Mouse (Mus musculus) brown adipose tissue, adult 24 weeks (tissue): Measurements from ENCODE around the gene Ankrd13b. TPM values are rescaled to one million over a fixed set of nuclear protein-coding genes. Genes with fewer than 3 reads are reported as not detected.
"Not testable (repeated sequence)": the region's sequence is repeated elsewhere in the genome, so short reads cannot be mapped to it uniquely, and the experiment has no call there.

Experiments
- H3K27ac ChIP-seq: fragments of 200-500 bp; replicated peaks from 2 replicates; pipeline ENCODE4 v1.5.1; 2012; ENCODE audit warnings: low read depth, mild to moderate bottlenecking, low read length
- H3K4me1 ChIP-seq: fragments of 200-500 bp; 2 replicates; pipeline ENCODE4 v1.6.1; 2012; ENCODE audit warnings: low read length, mixed read lengths; ENCODE audit not compliant: control insufficient read depth, insufficient read depth, insufficient read length
- H3K4me3 ChIP-seq: fragments of 200-500 bp; 2 replicates; pipeline ENCODE4 v1.5.1; 2012; ENCODE audit warnings: low read depth, mild to moderate bottlenecking, low read length, moderate library complexity; ENCODE audit not compliant: insufficient read depth
- polyA plus RNA-seq: library from polyadenylated mRNA; stranded (reverse); fragments of >200 nt; gene quantifications from 2 replicates; pipeline ENCODE4 v1.2.4, GENCODE M21; 2012; ENCODE audit not compliant: missing spikeins, insufficient read depth, insufficient read length

The Ankrd13b gene
- polyA plus RNA-seq, result 1.2 and 1.6 TPM in 2 replicates

DNA sequence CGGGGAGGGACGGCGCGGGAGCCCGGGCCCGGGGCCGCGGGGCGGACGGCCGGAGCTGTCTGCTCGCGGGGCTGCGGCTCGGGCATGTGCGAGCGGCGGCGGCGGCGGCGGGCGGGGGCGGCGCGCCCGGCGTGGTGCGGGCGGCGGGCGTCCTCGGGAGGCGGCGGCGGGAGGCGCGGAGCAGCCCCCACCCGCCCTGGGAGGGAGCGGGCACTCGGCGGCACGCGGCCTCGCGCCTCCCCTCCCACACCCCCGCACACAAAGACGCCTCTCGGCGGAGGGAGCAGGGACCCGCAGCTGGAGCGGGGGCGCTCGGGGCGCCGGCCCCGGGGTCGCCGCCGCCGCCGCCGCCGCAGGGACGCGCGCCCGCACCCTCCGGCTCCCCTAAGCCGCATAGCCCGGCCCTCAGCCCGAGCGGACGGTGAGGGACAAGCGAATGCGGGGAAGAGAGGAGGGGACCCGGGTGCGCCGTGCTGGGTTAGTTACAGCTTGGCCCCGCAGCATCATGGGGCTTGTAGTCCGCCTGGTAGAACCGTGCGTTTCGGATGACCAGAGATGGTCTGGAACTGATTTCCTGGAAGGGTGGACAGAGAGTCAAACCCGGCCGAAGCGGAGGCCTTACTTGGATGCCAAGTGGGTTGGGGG is at the start of gene Ankrd13b:
Gene Ankrd13b, minus strand, starts transcription at position 88 of the 645 bp plus-strand sequence.
- Histone ChIP-seq H3K27ac (no peak within 1 kb of the TSS), H3K4me3 (peak within 1 kb of the TSS; percentile 73), H3K4me1 (peaks cover 12% of the 10 kb centered on the region)

DNA sequence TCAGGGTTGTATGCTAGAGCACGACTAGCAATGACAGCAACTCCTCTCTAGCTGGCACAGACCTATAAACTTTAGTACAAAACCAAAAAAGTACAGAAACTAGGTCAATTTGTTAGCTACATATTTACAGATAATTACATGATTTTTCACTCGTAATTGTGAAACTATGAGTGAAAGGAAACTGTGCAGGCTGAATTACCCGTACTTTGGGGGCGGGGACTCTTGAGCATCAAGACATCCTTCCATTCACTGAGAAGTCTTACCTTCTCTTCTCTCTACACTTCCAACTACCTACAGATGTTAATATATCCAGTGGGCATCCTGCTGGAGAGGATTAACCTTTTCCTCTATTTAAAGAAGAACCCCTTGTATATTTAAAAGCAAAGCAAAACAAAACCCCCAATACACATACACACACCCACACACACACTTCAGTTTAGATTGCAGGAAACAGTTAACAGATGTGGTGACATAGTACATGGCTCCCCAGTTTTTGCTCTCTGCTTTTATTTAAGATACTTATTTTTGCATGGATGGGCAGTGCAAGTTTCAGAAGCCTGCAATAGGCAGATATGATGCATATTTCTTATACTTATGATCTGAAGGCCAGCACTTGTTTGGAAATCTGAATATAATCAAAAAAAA is 42.8 kb upstream of the Ankrd13b start:
- Histone ChIP-seq H3K27ac (no peak overlapping the region), H3K4me1 (no peaks in the 10 kb centered on the region), H3K4me3 (no peak overlapping the region)

DNA sequence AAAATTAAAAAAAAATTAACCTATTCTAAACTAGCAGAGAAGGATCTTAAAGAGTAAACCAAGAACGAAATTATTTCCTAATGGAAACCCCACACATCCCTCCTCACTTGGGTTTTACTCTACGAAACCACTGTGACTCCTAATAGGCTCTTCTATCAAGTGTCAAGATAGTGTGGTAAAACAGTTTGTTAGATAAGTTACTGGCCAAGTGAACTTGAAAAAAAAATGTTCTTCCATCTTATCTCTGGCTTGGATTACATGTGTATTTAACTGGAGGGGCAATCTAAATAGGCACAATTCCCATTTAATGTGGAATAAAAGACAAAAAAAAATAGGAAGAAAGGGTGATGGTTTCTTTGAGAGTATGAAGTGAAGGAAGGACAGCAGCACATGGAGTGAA is 41.4 kb upstream of the Ankrd13b start:
- H3K4me1 ChIP-seq, result no peaks in the 10 kb centered on the region
- no peak overlapping the region for H3K27ac ChIP-seq
- H3K4me3 ChIP-seq, result no peak overlapping the region

DNA sequence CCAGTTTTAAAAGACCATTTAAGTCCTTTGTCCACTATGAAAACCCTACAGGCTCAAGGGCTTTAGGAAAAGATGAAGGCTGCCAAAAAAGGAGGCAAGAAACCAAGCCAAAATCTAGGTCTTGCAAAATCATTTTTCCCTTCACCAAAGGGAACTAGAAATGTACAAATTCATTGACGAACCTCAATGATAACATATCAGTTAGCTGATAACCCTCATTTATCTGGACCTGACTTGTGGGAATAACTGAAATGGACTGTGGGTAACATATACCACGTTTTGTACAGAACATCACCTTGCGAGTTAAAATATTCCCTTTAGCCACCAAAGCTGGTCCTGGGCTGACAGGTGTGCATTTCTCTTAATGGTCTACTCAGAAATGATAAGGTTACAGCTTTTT is 40.2 kb upstream of the Ankrd13b start:
- H3K4me3 ChIP-seq, result no peak overlapping the region
- no peaks in the 10 kb centered on the region for H3K4me1 ChIP-seq
- H3K27ac ChIP-seq, result no peak overlapping the region

DNA sequence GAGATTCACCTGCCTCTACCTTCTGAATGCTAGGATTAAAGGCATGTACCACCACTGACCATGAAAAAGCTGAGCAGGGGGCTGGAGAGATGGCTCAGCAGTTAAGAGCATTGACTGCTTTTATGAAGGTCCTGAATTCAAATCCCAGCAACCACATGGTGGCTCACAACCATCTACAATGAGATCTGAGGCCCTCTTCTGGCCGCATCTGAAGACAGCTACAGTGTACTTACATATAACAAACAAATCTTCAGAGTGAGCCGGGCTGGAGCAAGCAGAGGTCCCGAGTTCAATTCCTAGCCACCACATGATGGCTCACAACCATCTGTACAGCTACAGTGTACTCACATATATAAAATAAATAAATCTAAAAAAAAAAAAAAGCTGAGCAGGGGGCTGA is 38.9 kb upstream of the Ankrd13b start:
- H3K27ac ChIP-seq, H3K4me1 ChIP-seq, H3K4me3 ChIP-seq: not testable (repeated sequence)

DNA sequence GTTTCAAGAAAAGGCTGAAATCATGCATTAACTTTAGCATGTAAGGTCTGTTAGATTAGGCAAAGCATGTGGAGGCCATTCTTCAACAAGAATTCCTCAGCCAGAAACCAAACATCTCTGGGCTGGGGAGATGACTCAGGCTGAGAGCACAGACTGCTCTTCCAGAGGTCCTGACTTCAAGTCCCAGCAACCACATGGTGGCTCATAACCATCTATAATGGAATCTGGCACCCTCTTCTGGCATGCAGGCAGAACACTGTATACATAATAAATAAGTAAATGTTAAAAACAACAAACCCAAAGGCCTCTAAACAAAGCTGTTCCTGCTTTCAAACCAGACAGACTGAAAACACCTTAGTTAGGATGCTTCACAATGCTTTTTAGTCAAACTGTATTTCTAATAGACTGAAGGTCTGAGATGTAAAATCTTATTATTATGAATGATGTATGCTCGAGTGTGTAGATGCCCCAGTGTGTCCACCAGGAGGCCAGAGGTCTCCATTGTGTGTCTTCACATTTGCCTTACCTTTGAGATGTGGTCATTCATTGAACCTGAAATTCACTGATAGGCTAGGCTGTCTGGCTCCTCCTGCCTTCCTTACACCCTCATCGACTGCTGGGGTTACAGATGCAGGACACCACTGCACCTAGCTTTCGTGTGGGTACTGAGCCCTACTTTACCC is 36.5 kb upstream of the Ankrd13b start:
- Histone ChIP-seq H3K27ac (no peak overlapping the region), H3K4me1 (no peaks in the 10 kb centered on the region), H3K4me3 (no peak overlapping the region)

DNA sequence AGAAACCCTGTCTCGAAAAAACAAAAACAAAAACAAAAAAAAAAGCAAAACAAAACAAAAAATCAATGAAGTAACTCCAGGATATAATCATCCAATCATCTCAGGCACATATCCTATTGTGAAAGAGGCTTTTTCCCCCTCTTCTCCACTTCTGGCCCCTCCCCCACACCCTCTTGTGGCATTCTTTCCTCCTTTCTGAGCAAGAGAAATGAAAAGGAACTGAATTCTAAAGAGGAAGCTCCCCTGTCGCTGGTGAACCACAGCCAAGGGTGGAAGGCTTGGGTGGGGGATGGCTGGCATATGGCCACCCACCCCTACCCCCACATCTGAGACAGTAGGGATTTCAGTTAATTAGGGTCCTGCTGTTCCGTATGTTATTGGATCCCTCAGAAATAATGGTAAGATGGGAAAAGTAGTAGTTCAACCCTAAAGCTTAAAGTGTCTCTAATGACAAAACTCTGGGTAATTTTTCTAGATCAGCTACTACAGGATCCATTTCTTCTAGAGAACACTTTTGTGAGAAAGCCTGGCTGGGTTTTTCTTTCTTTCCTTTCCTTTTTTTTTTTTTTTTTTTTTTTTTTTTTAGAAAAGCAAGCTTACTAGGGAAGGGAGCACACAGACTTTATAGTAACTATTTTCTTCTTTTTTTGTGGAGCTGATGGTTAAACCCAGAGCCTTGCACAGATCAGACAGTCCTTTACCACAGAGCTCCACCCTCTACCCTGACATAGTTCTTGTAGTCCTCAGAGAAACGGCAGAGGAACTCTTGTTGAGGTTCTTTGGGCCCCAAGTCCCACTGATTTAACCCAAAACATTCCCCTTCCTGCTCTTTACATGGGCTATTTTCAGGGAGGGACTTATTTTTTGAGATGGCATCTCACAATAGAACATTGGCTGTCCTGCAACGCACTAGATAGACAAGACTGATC is 31.4 kb upstream of the Ankrd13b start:
- Histone ChIP-seq H3K4me1 (peaks cover 5% of the 10 kb centered on the region; the same call in 1 of the 2 replicates), H3K27ac (no peak overlapping the region), H3K4me3 (no peak overlapping the region)

DNA sequence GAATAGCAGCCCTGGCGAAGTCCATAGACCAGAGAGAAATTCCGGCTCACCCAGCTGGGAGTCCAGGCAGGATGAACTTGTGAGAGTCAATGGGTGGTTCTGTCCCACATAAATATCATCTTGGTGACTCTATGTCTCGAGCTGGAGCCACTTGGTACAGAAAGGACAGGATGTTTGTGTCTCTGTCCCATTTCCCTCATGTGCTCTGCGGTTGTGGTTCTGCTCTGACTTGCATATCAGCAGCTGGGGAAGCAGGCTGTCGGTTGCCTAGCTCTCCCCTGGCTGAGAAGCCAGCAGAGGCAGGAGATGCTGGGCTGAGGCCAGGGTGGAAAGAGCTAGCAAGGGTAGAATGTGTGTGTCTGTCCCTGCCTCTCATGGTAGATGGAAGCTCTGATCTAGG is 29.6 kb upstream of the Ankrd13b start, which contains the start of gene Gm10392:
Gene Gm10392, minus strand, starts transcription at position 156 of the 400 bp plus-strand sequence.
- H3K4me3 ChIP-seq, result no peak within 1 kb of the TSS
- H3K4me1 ChIP-seq, result peaks cover 9% of the 10 kb centered on the region
- H3K27ac ChIP-seq, result no peak within 1 kb of the TSS

DNA sequence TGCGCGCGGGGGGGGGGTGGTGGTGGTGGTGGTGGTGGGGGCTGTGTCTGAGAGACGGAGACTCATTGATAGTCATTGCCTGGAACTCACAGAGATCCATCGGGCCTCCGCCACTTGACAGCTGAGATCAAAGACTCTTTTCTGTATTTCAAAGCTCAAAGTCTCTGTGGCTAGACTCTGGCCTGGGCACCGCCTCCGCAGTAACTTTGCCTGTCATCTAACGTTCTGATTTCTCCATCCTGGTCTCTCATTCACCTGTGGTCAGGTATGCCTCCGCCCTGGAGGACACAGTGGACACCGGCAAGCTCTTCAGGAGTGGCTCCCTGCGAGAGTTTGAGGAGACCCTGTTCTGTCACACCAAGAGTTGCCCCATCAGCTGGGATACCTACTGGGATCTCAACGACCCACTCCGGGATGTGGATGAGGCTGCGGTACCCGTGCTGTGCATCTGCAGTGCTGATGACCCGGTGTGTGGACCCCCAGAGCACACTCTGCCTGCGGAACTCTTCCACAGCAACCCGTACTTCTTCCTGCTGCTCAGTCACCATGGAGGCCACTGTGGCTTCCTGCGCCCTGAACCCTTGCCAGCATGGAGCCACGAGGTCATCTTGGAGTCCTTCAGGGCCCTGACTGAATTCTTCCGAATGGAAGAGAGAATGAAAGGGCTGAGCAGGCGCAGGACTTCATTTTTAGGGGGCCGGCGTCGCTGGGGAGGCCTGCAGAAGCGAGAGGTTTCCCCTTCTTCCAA is 28.7 kb upstream of the Ankrd13b start:
- peaks cover 9% of the 10 kb centered on the region for H3K4me1 ChIP-seq
- H3K4me3 ChIP-seq, result no peak overlapping the region
- no peak overlapping the region for H3K27ac ChIP-seq

DNA sequence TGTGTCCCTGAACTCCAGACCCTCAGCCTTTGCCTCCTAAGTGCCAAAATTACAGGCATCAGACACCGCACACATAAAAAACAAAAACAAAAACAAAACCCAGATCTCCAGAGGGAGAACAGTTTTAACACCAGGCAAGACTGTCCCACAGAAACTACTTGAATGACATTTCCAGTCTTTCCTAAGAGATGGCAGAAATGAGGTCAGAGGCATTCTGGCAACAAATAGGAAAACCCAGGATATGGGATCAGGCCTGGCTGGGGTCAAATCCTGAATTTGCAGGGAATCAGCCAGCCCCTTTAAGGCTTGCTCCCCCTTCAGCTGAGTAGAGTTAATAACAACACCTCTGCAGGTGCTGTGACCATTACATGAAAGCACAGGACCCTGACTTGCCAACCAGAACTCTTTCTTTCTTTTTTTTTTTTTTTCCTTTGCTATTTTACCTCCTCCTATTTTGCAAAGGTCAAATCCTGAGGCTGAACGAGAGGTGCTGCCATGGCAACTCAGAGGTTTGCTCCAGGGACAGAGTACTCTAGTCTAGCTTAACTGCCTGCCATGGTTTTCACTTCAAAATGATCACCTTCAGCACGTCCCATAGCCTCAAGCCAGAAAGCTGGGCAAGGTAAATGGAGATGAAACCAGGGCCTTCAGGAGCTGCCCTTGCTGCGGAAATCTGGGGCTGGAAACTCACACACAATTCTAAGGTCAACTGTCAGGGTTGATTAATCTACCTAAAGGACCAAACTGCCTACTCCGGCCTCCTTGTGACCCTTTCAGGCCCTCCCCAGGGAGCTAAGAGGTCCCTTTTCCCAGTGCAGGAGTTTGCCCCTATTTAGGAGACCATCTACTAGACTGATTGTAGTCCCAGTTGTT is 27.3 kb upstream of the Ankrd13b start:
- Histone ChIP-seq H3K27ac (peak overlapping the region; percentile 36; the same call in 1 of the 2 replicates), H3K4me1 (peaks cover 15% of the 10 kb centered on the region), H3K4me3 (peak overlapping the region; percentile 82)

DNA sequence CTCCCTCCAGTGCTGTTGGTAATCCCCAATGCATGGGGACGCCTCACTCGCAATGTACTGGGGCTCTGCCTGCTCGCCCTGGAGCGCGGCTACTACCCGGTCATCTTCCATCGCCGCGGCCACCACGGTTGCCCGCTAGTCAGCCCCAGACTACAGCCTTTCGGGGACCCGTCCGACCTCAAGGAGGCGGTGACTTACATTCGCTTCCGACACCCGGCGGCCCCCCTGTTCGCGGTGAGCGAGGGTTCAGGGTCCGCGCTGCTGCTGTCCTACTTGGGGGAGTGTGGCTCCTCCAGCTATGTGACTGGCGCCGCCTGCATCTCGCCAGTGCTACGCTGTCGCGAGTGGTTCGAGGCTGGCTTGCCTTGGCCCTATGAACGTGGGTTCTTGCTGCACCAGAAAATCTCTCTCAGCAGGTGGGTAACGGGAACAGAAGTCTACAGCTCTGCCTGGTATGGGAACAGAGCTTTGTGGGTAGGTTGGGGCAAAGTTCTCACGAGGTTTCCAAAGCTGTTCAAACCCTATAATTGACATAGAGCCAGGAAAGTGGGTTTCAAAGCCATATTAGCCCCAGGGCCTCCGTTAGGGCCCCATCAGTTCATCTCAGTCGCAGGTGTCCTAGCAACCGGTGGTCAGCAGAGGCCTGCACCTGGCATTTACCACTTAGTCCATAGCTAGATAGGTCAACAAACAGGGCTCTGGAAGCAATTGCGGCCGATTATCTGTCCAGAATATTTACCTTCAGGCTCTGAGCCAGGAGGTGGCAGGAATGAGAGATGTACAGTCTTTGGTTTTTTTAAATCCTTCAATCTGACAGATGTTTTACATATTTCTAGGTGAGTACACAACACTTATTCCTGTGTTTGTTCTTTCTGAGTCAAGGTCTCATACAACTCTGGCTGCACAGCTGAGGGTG is 26.4 kb upstream of the Ankrd13b start, which contains the start of gene Trp53i13:
Gene Trp53i13, minus strand, starts transcription at position 344 of the 916 bp plus-strand sequence.
- peaks cover 15% of the 10 kb centered on the region for H3K4me1 ChIP-seq
- peak within 1 kb of the TSS; percentile 36; the same call in 1 of the 2 replicates for H3K27ac ChIP-seq
- peak within 1 kb of the TSS; percentile 82 for H3K4me3 ChIP-seq

DNA sequence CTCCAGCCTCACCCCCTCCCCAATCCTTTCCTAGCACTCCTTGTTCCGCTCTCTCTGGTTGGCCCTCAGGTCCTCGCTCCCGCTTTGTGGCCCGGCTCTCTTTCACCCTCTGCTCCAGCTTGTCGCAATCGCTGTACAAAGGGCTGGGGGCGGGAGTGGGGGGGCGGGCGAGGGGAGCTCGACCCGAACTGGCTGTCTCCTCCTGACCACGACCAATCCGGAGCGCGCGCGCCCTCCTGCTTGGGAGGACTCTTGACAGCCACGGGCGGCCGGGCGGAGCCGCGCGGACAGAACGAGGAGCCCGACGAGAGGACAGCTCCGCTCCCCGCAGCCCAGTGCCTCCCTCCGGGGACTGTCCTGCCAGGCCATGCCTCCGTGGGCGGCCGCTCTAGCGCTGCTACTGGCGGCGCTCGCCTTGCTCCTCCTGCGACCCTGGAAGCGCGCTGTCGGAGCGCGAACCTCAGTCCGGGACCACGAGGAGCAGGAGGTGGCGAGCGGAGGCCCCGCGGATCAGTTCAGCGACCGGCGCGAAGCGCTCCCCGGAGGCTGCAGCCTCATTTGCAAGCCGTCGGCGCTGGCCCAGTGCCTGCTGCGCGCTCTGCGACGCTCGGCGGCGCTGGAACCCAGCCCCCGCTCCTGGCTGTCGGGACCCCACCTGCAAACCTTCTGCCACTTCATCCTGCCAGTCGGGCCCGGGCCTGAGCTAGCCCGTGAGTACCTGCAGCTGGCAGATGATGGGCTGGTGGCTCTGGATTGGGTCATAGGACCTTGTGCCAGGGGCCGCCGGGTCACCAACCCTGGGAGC is 25.6 kb upstream of the Ankrd13b start, which contains the start of gene Abhd15:
Gene Abhd15, plus strand, starts transcription at position 290 of the 805 bp plus-strand sequence.
- Histone ChIP-seq H3K27ac (peak within 1 kb of the TSS; percentile 76), H3K4me3 (peak within 1 kb of the TSS; percentile 82), H3K4me1 (peaks cover 15% of the 10 kb centered on the region)
